Mouse (Mus musculus): ENCODE measurements around the gene Nfe2l1.

GRCm38 (mm10) chr11:96876300-96877040 is 46.7 kb upstream of the Nfe2l1 start:
- TF ChIP-seq POLR2A (IDR thresholded peaks at IDR 0.05; ENCODE audit: borderline replicate concordance, low read depth, low read length) (no peak), CTCF (IDR thresholded peaks at IDR 0.05; ENCODE audit: low read depth, low read length) (no peak)
